Mouse (Mus musculus) adrenal gland, adult 18-20 months (tissue): ENCODE measurements around the gene Ntn1. TPM values are rescaled to one million over a fixed set of nuclear protein-coding genes. Genes with fewer than 3 reads are reported as not detected.
A peak's percentile ranks its signal among the peaks of the same experiment; 100 is the strongest.

Source experiments
- DNase-seq, 2 experiments: peaks; one replicate each; pipeline ENCODE4 v3.0.0; 2021 to 2022; ENCODE audit warnings: low spot score in 2 of 2
- total RNA-seq, 2 experiments: library from RNA; stranded (reverse); gene quantifications; 1 replicate in 1 of 2; 2 replicates in 1 of 2; pipeline ENCODE4 v1.2.3; 2021

Gene Ntn1
- total RNA-seq, 2 experiments from 2014 or later, result 13.8 to 14.1 TPM

- no peak for DNase-seq
Measured at GRCm38 (mm10) chr11:68223143-68223542, 177.5 kb downstream of the Ntn1 start.

- DNase-seq, result no peak
Measured at GRCm38 (mm10) chr11:68222209-68222608, 178.4 kb downstream of the Ntn1 start.

GRCm38 (mm10) chr11:68220733-68221132 is 179.9 kb downstream of the Ntn1 start:
- DNase-seq, result no peak

- DNase-seq, result no peak
Measured at GRCm38 (mm10) chr11:68216041-68216440, 184.6 kb downstream of the Ntn1 start.

GRCm38 (mm10) chr11:68215206-68215912 is 185.3 kb downstream of the Ntn1 start:
- DNase-seq, result no peak

- DNase-seq, result no peak
Measured at GRCm38 (mm10) chr11:68214496-68215205, 186.0 kb downstream of the Ntn1 start.

GRCm38 (mm10) chr11:68213896-68214295 is 186.7 kb downstream of the Ntn1 start:
- no peak for DNase-seq

GRCm38 (mm10) chr11:68211924-68212578 is 188.6 kb downstream of the Ntn1 start:
- DNase-seq, result peak in 1 of 2 experiments; percentile 21

- DNase-seq, result no peak
Measured at GRCm38 (mm10) chr11:68210714-68211113, 189.9 kb downstream of the Ntn1 start.

GRCm38 (mm10) chr11:68209506-68209905 is 191.1 kb downstream of the Ntn1 start:
- no peak for DNase-seq

GRCm38 (mm10) chr11:68208582-68208981 is 192.0 kb downstream of the Ntn1 start:
- no peak for DNase-seq

- DNase-seq, result no peak
Measured at GRCm38 (mm10) chr11:68208023-68208422, 192.6 kb downstream of the Ntn1 start.

- DNase-seq, result no peak
Measured at GRCm38 (mm10) chr11:68205572-68206229, 194.9 kb downstream of the Ntn1 start.

GRCm38 (mm10) chr11:68204407-68204806 is 196.2 kb downstream of the Ntn1 start:
- no peak for DNase-seq

- DNase-seq, result no peak
Measured at GRCm38 (mm10) chr11:68203658-68204315, 196.8 kb downstream of the Ntn1 start.

- no peak for DNase-seq
Measured at GRCm38 (mm10) chr11:68202561-68202960, 198.1 kb downstream of the Ntn1 start.

GRCm38 (mm10) chr11:68201811-68202459 is 198.7 kb downstream of the Ntn1 start:
- DNase-seq, result no peak

- DNase-seq, result no peak
Measured at GRCm38 (mm10) chr11:68201063-68201462, 199.6 kb downstream of the Ntn1 start.

GRCm38 (mm10) chr11:68200500-68200899 is 200.1 kb downstream of the Ntn1 start:
- no peak for DNase-seq

- no peak for DNase-seq
Measured at GRCm38 (mm10) chr11:68199801-68200423, 200.7 kb downstream of the Ntn1 start.
